Mouse (Mus musculus): Measurements from ENCODE around the gene Hibch. TPM values are rescaled to one million over a fixed set of nuclear protein-coding genes. Genes with fewer than 3 reads are reported as not detected.
"Not testable (repeated sequence)": the region's sequence is repeated elsewhere in the genome, so short reads cannot be mapped to it uniquely, and the experiment has no call there.

The Hibch gene
- total RNA-seq (2021), result 10 to 100 TPM; 46.3 to 53.0 TPM
- long read RNA-seq, experiment 1, transcript Hibch-201 (14 exons, 1,830 nt), result major isoform, 26 of 27 reads
- long read RNA-seq, experiment 1, partial matches to known transcripts, result 0 of 27 reads
- long read RNA-seq, experiment 1, other reads (novel, unspliced or antisense), result 1 of 27 reads
- long read RNA-seq, experiment 2, transcript Hibch-201 (14 exons, 1,830 nt), result major isoform, 44 of 51 reads
- long read RNA-seq, experiment 2, partial matches to known transcripts, result 2 of 51 reads
- long read RNA-seq, experiment 2, other reads (novel, unspliced or antisense), result 4 of 51 reads

- peak; percentile 92 to 99 for DNase-seq (ENCODE audit: low spot score in 2 of 2)
Measured at GRCm38 (mm10) chr1:52844782-52845665, at the start of gene Hibch. Hibch (plus strand) TSS chr1:52844929.

GRCm38 (mm10) chr1:52795927-52796326 is 48.8 kb upstream of the Hibch start:
- no peak for DNase-seq (ENCODE audit: low spot score in 2 of 2)

GRCm38 (mm10) chr1:52799056-52799726 is 45.5 kb upstream of the Hibch start:
- DNase-seq (ENCODE audit: low spot score in 2 of 2), result no peak

DNA sequence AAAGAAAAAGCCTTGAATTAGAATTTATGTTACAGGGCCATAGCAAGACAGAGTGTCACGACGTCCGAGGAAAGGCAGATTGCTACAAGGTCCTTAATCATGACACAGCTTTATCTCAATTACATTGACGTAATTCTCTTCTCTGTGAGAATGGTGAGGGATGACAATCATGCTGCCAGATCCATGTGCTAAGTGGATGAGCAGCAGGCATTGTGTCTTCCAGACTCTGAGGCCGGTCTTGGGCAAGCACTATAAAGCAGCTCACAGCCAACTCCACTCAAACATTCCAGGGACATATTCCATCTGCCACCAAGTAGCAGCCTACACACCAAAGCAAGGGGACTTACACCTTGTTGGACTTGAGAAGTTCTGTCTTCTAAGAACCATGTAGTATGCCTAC is 45.0 kb upstream of the Hibch start:
- DNase-seq (ENCODE audit: low spot score in 2 of 2), result no peak

GRCm38 (mm10) chr1:52800340-52800740 is 44.4 kb upstream of the Hibch start:
- DNase-seq (ENCODE audit: low spot score in 2 of 2), result no peak

DNA sequence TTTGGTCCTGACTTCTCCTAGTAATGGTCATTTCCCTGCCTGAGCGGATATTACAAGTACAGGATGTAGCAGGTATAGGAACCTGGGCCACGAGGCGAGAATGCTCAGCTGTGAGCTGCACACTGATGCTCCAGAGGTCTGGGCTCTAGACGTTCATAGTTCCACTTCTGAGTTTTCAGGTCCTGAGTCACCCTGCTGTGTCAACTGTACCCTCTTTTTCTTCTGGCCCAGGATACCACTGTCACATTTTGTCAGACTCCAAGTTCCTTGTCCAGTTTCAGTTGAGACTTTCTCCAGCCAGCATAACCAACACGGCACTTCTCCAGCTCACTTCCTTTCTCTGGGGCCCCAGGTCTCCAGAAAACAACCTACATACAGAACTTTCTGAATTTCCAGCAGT is 43.1 kb upstream of the Hibch start:
- no peak for DNase-seq (ENCODE audit: low spot score in 2 of 2)

- DNase-seq (ENCODE audit: low spot score in 2 of 2), result no peak
Measured at GRCm38 (mm10) chr1:52802406-52802975, 42.2 kb upstream of the Hibch start.

DNA sequence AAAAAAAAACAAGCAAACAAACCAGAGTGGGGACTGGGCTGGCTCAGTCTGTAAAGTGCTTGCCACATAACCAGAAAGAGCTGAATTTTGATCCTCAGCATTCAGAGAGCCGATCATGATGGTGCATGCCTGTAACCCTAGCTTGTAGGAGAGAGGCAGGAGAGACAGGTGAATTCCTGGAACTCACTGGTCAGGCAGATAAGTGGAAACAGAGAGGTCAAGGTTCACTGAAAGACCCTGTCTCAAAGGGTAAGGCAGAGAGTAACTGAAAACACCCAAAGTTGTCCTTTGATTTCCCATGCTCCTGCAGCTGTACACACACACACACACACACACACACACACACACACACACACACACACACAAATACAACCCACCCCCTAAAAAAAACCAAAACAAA is 39.7 kb upstream of the Hibch start:
- no peak for DNase-seq (ENCODE audit: low spot score in 2 of 2)

DNA sequence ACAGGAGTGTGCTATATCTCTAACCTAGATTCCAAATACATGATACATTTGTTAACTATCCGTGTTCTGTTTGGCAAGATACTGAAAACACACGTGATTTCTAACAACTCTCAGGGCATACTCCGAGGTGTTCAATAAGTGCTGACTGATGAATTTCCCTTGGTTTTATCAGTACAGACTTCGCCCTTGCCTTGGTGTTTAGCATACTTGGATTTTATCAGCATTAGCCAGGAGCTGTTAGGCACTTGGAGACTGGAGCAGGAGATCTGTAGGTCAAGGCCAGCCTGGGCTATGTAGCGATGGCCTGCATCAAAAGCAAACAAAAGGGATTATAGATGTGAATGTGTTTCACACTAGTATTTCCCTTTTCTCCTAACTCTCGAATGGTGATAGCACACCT is 36.3 kb upstream of the Hibch start:
- no peak for DNase-seq (ENCODE audit: low spot score in 2 of 2)

- DNase-seq (ENCODE audit: low spot score in 2 of 2), result no peak
Measured at GRCm38 (mm10) chr1:52816232-52816891, 28.4 kb upstream of the Hibch start.

- DNase-seq (ENCODE audit: low spot score in 2 of 2), result peak; percentile 64 to 76
Measured at GRCm38 (mm10) chr1:52816910-52817812, 27.6 kb upstream of the Hibch start, which contains the start of gene Inpp1. Inpp1 (minus strand) TSS chr1:52817688.

GRCm38 (mm10) chr1:52817813-52818147 is 26.9 kb upstream of the Hibch start:
- DNase-seq (ENCODE audit: low spot score in 2 of 2), result no peak

DNA sequence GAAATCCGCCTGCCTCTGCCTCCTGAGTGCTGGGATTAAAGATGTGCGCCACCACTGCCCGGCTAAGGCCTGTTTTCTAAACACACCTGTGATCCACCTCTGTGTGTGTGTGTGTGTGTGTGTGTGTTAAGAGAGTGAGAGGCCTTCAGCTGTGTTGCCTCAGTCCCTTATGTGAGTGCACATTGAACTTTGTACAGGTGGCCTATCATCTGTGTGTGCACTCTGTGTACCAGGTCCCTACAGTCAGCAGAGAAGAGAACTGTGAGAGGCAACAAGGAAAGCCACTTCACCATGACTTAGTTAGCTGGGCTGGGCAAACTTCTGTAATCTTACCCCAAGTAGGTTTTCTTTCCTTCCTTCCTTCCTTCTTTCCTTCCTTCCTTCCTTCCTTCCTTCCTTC is 5.6 kb upstream of the Hibch start:
- DNase-seq (ENCODE audit: low spot score in 2 of 2), result no peak

GRCm38 (mm10) chr1:52844354-52844753 is 375 bp upstream of the Hibch start:
- no peak for DNase-seq (ENCODE audit: low spot score in 2 of 2)

GRCm38 (mm10) chr1:52846556-52846955 is 1.8 kb downstream of the Hibch start:
- no peak for DNase-seq (ENCODE audit: low spot score in 2 of 2)

- no peak for DNase-seq (ENCODE audit: low spot score in 2 of 2)
Measured at GRCm38 (mm10) chr1:52849422-52849821, 4.7 kb downstream of the Hibch start.

GRCm38 (mm10) chr1:52854029-52854428 is 9.3 kb downstream of the Hibch start:
- DNase-seq (ENCODE audit: low spot score in 2 of 2), result not testable (repeated sequence)

DNA sequence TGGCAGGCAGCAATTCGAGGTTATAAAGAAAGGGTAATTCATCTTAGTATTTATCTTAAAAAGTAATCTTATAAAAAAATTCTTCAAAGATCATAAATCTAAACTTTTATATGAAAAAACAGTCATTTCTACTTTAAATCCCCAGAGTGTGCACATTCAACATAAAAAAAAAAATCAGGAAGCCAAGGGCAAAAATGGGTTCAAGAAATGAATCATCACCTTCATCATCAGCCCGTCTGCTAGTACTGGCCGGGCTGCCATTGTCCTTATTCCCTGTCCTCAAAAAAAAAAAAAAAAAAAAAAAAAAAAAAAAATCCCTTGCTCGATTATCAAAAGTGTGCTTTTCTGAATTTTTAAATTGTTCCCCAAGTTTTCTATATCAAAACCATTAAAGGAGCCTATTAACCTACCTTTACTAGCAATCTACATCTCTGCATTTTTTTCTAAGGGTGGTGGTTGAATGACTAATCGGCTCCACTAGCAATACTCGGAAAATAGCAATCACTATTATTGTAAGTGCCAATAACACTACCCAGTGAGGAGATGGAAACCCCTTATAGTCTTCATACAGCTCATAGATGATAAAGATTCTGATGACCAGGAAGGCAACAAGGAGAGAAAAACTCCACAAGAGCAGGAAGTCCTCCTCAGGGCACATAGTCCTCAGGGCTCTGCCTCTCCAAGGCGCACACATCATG is 11.3 kb downstream of the Hibch start:
- DNase-seq (ENCODE audit: low spot score in 2 of 2), result no peak

- DNase-seq (ENCODE audit: low spot score in 2 of 2), result no peak
Measured at GRCm38 (mm10) chr1:52864220-52864619, 19.5 kb downstream of the Hibch start.
